8 mouse cellular contexts compared by ENCODE assay signal in genomic region chr2:179307286-179307931, GRCm38 (mm10).
A peak's percentile ranks its signal among the peaks of the same experiment; 100 is the strongest.
DNase-seq lines count a peak whose midpoint lies in the region.

No protein-coding gene starts in this region.

- peak; percentile 10 for DNase-seq in cerebellum, adult 9-11 months
- no peak for DNase-seq in cerebellum, postnatal 36 days
- DNase-seq in right cerebral cortex, adult 2 months (ENCODE audit: low spot score in 2 of 2): peak; percentile 22 to 28
- DNase-seq in right cerebral cortex, postnatal 25 days: no peak
- peak; percentile 8 for DNase-seq in lung, postnatal 36 days
- DNase-seq in urinary bladder, adult 18-20 months (ENCODE audit: low spot score in 2 of 2): no peak
- no peak for DNase-seq in c-Kit-positive CD71-positive TER-119-positive erythroid progenitor cells, embryonic 14.5 days (ENCODE audit: low spot score)
- no peak for DNase-seq in thymus, postnatal 10 days (ENCODE audit: low spot score in 2 of 2)

Comparison
In these comparisons a context has a peak if more than half of its experiments do, and no peak if none do; other contexts are left out.
1. DNase-seq: peak in cerebellum, adult 9-11 months (single experiment), right cerebral cortex, adult 2 months (2 of 2) and lung, postnatal 36 days (single experiment); none in cerebellum, postnatal 36 days (0 of 2), right cerebral cortex, postnatal 25 days (single experiment), urinary bladder, adult 18-20 months (0 of 2), c-Kit-positive CD71-positive TER-119-positive erythroid progenitor cells, embryonic 14.5 days (single experiment) and thymus, postnatal 10 days (0 of 2).